Mouse (Mus musculus) spleen, adult 18-20 months (tissue): Measurements from ENCODE around the gene Ppp2r5e.

Experiments
- DNase-seq, 2 experiments: peaks; one replicate each; pipeline ENCODE4 v3.0.0; 2022; ENCODE audit warnings: mixed read lengths in 2 of 2

Ppp2r5e gene

GRCm38 (mm10) chr12:75572271-75572670 is 23.8 kb downstream of the Ppp2r5e start:
- DNase-seq: peak; percentile 25 to 72

- no peak for DNase-seq
These were observed 25.9 kb downstream of the Ppp2r5e start for GRCm38 (mm10) chr12:75570138-75570537.

GRCm38 (mm10) chr12:75567745-75568144 is 28.3 kb downstream of the Ppp2r5e start:
- DNase-seq: no peak

GRCm38 (mm10) chr12:75565756-75566155 is 30.3 kb downstream of the Ppp2r5e start:
- no peak for DNase-seq

- no peak for DNase-seq
These were observed 31.5 kb downstream of the Ppp2r5e start for GRCm38 (mm10) chr12:75564498-75564897.

- DNase-seq: no peak
These were observed 32.9 kb downstream of the Ppp2r5e start for GRCm38 (mm10) chr12:75562996-75563618.

- no peak for DNase-seq
These were observed 35.2 kb downstream of the Ppp2r5e start for GRCm38 (mm10) chr12:75560681-75561387.

GRCm38 (mm10) chr12:75559196-75559595 is 36.8 kb downstream of the Ppp2r5e start:
- no peak for DNase-seq

- DNase-seq: no peak
These were observed 38.2 kb downstream of the Ppp2r5e start for GRCm38 (mm10) chr12:75557813-75558212.

- no peak for DNase-seq
These were observed 41.0 kb downstream of the Ppp2r5e start for GRCm38 (mm10) chr12:75555032-75555431.

GRCm38 (mm10) chr12:75552296-75552695 is 43.7 kb downstream of the Ppp2r5e start:
- DNase-seq: no peak

GRCm38 (mm10) chr12:75551671-75552070 is 44.4 kb downstream of the Ppp2r5e start:
- DNase-seq: no peak

- no peak for DNase-seq
These were observed 47.0 kb downstream of the Ppp2r5e start for GRCm38 (mm10) chr12:75548999-75549398.

- DNase-seq: no peak
These were observed 48.9 kb downstream of the Ppp2r5e start for GRCm38 (mm10) chr12:75547174-75547573.

GRCm38 (mm10) chr12:75546241-75546640 is 49.8 kb downstream of the Ppp2r5e start:
- DNase-seq: no peak

- no peak for DNase-seq
These were observed 50.6 kb downstream of the Ppp2r5e start for GRCm38 (mm10) chr12:75545431-75545925.

- no peak for DNase-seq
These were observed 51.4 kb downstream of the Ppp2r5e start for GRCm38 (mm10) chr12:75544666-75545065.

- no peak for DNase-seq
These were observed 51.8 kb downstream of the Ppp2r5e start for GRCm38 (mm10) chr12:75544259-75544658.

- DNase-seq: no peak
These were observed 52.7 kb downstream of the Ppp2r5e start for GRCm38 (mm10) chr12:75543346-75543745.

GRCm38 (mm10) chr12:75540621-75541171 is 55.3 kb downstream of the Ppp2r5e start:
- no peak for DNase-seq

- no peak for DNase-seq
These were observed 56.8 kb downstream of the Ppp2r5e start for GRCm38 (mm10) chr12:75539228-75539627.

GRCm38 (mm10) chr12:75537673-75538423 is 58.2 kb downstream of the Ppp2r5e start:
- DNase-seq: no peak

GRCm38 (mm10) chr12:75537019-75537672 is 58.9 kb downstream of the Ppp2r5e start:
- DNase-seq: no peak
